Mouse (Mus musculus) CH12.LX (cell line): ENCODE measurements around the gene Trabd2b. TPM values are rescaled to one million over a fixed set of nuclear protein-coding genes. Genes with fewer than 3 reads are reported as not detected.

Experiments
- DNase-seq: peaks from one replicate; pipeline ENCODE4 v3.0.0-alpha.2; 2013; ENCODE audit errors: extremely low read depth
- H3K27ac ChIP-seq: 2 replicates; pipeline ENCODE4 v1.5.1; 2012; ENCODE audit warnings: low read depth, mild to moderate bottlenecking, control low read depth, moderate library complexity; ENCODE audit not compliant: insufficient read depth
- H3K27me3 ChIP-seq: replicated peaks from 2 replicates; pipeline ENCODE3; 2012; ENCODE audit warnings: inconsistent platforms
- H3K36me3 ChIP-seq, 2 experiments: replicated peaks in 1 of 2; 2 replicates each; pipeline versions ENCODE3 to v1.6.1; 2012; ENCODE audit warnings: inconsistent platforms in 1 of 2, low read length in 1 of 2, mild to moderate bottlenecking in 1 of 2, mixed read lengths in 1 of 2, moderate library complexity in 1 of 2; ENCODE audit not compliant: control insufficient read depth in 1 of 2, insufficient read depth in 1 of 2
- H3K4me1 ChIP-seq, 2 experiments: 2 replicates each; pipeline ENCODE4 v1.6.1; 2012; ENCODE audit warnings: inconsistent platforms in 1 of 2, moderate library complexity in 1 of 2; ENCODE audit not compliant: insufficient read depth in 2 of 2, control insufficient read depth in 1 of 2
- H3K4me2 ChIP-seq: 2 replicates; pipeline ENCODE4 v1.6.1; 2012; ENCODE audit warnings: low read depth, mild to moderate bottlenecking, control low read depth; ENCODE audit not compliant: poor library complexity, insufficient read depth, severe bottlenecking
- H3K4me3 ChIP-seq, 3 experiments: fragments of 150-350 bp in 1 of 3; sonication (generic) in 1 of 3; replicated peaks in 1 of 3; 2 replicates each; pipeline versions ENCODE3 to v1.5.1; 2011 to 2012; ENCODE audit warnings: low read depth in 2 of 3, low read length in 2 of 3, mild to moderate bottlenecking in 2 of 3, moderate library complexity in 2 of 3, control low read depth in 1 of 3, improper control_type of control experiment in 1 of 3, inconsistent platforms in 1 of 3, mixed read lengths in 1 of 3; ENCODE audit not compliant: poor library complexity in 1 of 3
- H3K79me2 ChIP-seq: replicated peaks from 2 replicates; pipeline ENCODE4 v1.6.1; 2012; ENCODE audit warnings: mild to moderate bottlenecking, moderate library complexity; ENCODE audit not compliant: control insufficient read depth, poor library complexity, insufficient read depth, severe bottlenecking; ENCODE audit errors: extremely low read depth
- H3K9ac ChIP-seq: 2 replicates; pipeline ENCODE4 v1.6.1; 2012; ENCODE audit warnings: low read depth, mild to moderate bottlenecking, control low read depth, moderate library complexity; ENCODE audit not compliant: insufficient read depth
- H3K9me3 ChIP-seq: replicated peaks from 2 replicates; pipeline ENCODE3; 2012; ENCODE audit warnings: low read length, inconsistent platforms, mixed read lengths
- BHLHE40 ChIP-seq: IDR thresholded peaks from 2 replicates; pipeline ENCODE4 v1.6.1; 2011; ENCODE audit warnings: mild to moderate bottlenecking, low read depth, low read length, improper control_type of control experiment
- CHD2 ChIP-seq: IDR thresholded peaks from 2 replicates; pipeline ENCODE4 v1.6.1; 2011; ENCODE audit warnings: low read length, improper control_type of control experiment
- CTCF ChIP-seq, 2 experiments: IDR thresholded peaks in 1 of 2; conservative IDR thresholded peaks in 1 of 2; 2 replicates each; pipeline ENCODE4 v1.5.1; 2011 to 2012; ENCODE audit warnings: low read depth in 2 of 2, low read length in 2 of 2, improper control_type of control experiment in 1 of 2, inconsistent platforms in 1 of 2, mild to moderate bottlenecking in 1 of 2, moderate library complexity in 1 of 2
- E2F4 ChIP-seq: IDR thresholded peaks from 2 replicates; pipeline ENCODE4 v1.6.1; 2011; ENCODE audit warnings: low read depth, low read length, improper control_type of control experiment; ENCODE audit not compliant: insufficient replicate concordance
- ELF1 ChIP-seq: IDR thresholded peaks from 2 replicates; pipeline ENCODE4 v1.6.1; 2014; ENCODE audit warnings: low read depth, mild to moderate bottlenecking, inconsistent platforms, low read length, improper control_type of control experiment
- EP300 ChIP-seq: IDR thresholded peaks from 2 replicates; pipeline ENCODE4 v1.6.1; 2011; ENCODE audit warnings: low read length, improper control_type of control experiment
- JUN ChIP-seq: IDR thresholded peaks from 2 replicates; pipeline ENCODE4 v1.6.1; 2011; ENCODE audit warnings: low read depth, mild to moderate bottlenecking, low read length, improper control_type of control experiment, moderate library complexity; ENCODE audit not compliant: insufficient read depth
- MAX ChIP-seq: IDR thresholded peaks from 2 replicates; pipeline ENCODE4 v1.6.1; 2011; ENCODE audit warnings: low read length, improper control_type of control experiment
- MEF2A ChIP-seq: IDR thresholded peaks from 2 replicates; pipeline ENCODE4 v1.6.1; 2014; ENCODE audit warnings: low read depth, mild to moderate bottlenecking, inconsistent platforms, low read length, improper control_type of control experiment, borderline replicate concordance
- NELFE ChIP-seq: IDR thresholded peaks from 2 replicates; pipeline ENCODE4 v1.6.1; 2011; ENCODE audit warnings: low read depth, low read length, improper control_type of control experiment
- NRF1 ChIP-seq: IDR thresholded peaks from 2 replicates; pipeline ENCODE4 v1.6.1; 2014; ENCODE audit warnings: low read depth, mild to moderate bottlenecking, inconsistent platforms, low read length, improper control_type of control experiment, moderate library complexity
- POLR2AphosphoS2 ChIP-seq: IDR thresholded peaks from 2 replicates; pipeline ENCODE4 v1.6.1; 2011; ENCODE audit warnings: low read depth, low read length, improper control_type of control experiment
- TBP ChIP-seq: conservative IDR thresholded peaks from 2 replicates; pipeline ENCODE4 v1.6.1; 2011; ENCODE audit warnings: low read depth, low read length, improper control_type of control experiment
- ZMIZ1 ChIP-seq: IDR thresholded peaks from 2 replicates; pipeline ENCODE4 v1.6.1; 2012; ENCODE audit warnings: low read depth, mild to moderate bottlenecking, inconsistent platforms, low read length, improper control_type of control experiment
- ZNF384 ChIP-seq: IDR thresholded peaks from 2 replicates; pipeline ENCODE4 v1.6.1; 2012; ENCODE audit warnings: low read depth, low read length, improper control_type of control experiment, inconsistent platforms
- dilution Hi-C: fragments of 300-500 bp; cut with MboI; formaldehyde crosslinking; loops from 2 replicates; pipeline ENCODE4 v1.14.3; 2020; ENCODE audit warnings: low sequenced_read_pairs; ENCODE audit not compliant: extremely low pct_unique_long_range_greater_than_20kb, extremely low pct_ligation_motif_present
- in situ Hi-C: fragments of 300-500 bp; cut with MboI; formaldehyde crosslinking; loops from 3 replicates; pipeline ENCODE4 v1.14.3; 2019; ENCODE audit warnings: low sequenced_read_pairs, low pct_ligation_motif_present, low pct_unique_long_range_greater_than_20kb, mixed read lengths
- polyA plus RNA-seq: library from polyadenylated mRNA; unstranded; fragments of >175 nt; gene quantifications from 2 replicates; pipeline ENCODE4 v1.2.1, GENCODE M21; 2012; ENCODE audit warnings: low read depth; ENCODE audit not compliant: insufficient read length
- total RNA-seq, 2 experiments: library from RNA; depleted of rRNA; stranded (reverse); fragments of 300-350 nt in 1 of 2; fragments of >200 nt in 1 of 2; gene quantifications; 2 replicates each; pipeline ENCODE4 v1.2.3; 2012 to 2014

The Trabd2b gene
- total and polyA plus RNA-seq, 3 experiments: not detected

DNA sequence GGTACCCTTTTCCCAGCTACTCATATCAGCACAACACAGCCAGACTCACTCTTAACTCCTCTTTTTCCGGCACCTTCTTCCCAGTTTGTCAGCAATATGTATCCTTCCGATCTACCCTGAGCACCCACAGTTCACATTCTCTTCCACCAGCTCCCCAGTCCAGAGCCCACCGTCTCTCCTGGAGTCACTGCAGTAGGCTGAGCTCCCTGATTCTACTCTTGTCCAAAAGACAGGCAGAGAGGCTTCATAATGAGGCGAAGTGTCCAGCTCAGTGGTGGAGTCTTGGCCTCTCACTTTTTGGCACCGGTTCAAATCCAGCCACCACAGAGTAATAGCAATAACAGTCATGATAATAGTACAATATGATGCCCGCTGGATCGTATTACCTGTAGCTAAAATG is 133.5 kb downstream of the Trabd2b start:
- Histone ChIP-seq H3K9ac (no peak overlapping the region), H3K36me3 (no peaks in the 10 kb centered on the region), H3K9me3 (no peaks in the 10 kb centered on the region), H3K4me1 (no peaks in the 10 kb centered on the region), H3K79me2 (no peaks in the 10 kb centered on the region), H3K4me3 (no peak overlapping the region), H3K27me3 (peaks cover 92% of the 10 kb centered on the region), H3K4me2 (no peak overlapping the region), H3K27ac (no peak overlapping the region)
- dilution Hi-C loops: no loop called here
- in situ Hi-C loops: no loop called here
- no peak for TF ChIP-seq MAX
- TF ChIP-seq ZMIZ1: no peak
- TF ChIP-seq EP300: no peak
- TF ChIP-seq NELFE: no peak
- TF ChIP-seq E2F4: no peak
- TF ChIP-seq CTCF (conservative IDR thresholded peaks at IDR 0.05 in 1 of 2, IDR thresholded peaks at IDR 0.05 in 1 of 2; ENCODE audit: low read depth in 2 of 2, low read length in 2 of 2): no peak
- TF ChIP-seq MEF2A: no peak
- TF ChIP-seq TBP: no peak
- no peak for TF ChIP-seq CHD2
- TF ChIP-seq NRF1: no peak
- TF ChIP-seq ZNF384: no peak
- TF ChIP-seq POLR2AphosphoS2: no peak
- DNase-seq: no peak

DNA sequence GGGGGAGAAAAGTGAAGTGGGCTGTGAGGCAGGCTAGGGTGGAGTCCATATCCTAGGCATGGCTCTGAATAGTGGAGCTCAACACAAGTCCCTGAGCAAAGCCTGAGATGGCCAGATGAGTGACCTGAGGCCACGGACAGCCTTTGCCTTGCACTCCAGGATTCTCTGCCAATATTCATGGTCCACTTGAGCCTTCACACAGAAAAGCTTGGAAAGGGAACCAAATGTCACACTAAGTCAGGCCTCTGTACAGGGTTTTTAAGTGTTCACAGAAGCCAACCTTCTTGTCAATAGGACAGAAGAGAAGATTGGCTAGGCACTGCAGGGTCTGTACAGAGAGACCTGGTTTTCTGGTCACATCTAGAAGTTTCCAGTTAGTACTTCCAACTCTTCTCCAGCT is 134.7 kb downstream of the Trabd2b start:
- TF ChIP-seq BHLHE40 (no peak), JUN (no peak)
- no peak overlapping the region for H3K27ac ChIP-seq
- no peaks in the 10 kb centered on the region for H3K79me2 ChIP-seq
- no peak overlapping the region for H3K9ac ChIP-seq
- dilution Hi-C loops: no loop called here
- H3K36me3 ChIP-seq: no peaks in the 10 kb centered on the region
- no peak overlapping the region for H3K4me3 ChIP-seq
- no peak for DNase-seq
- no peak overlapping the region for H3K4me2 ChIP-seq
- no peaks in the 10 kb centered on the region for H3K4me1 ChIP-seq
- H3K27me3 ChIP-seq: peaks cover 92% of the 10 kb centered on the region
- in situ Hi-C loops: no loop called here
- no peaks in the 10 kb centered on the region for H3K9me3 ChIP-seq

DNA sequence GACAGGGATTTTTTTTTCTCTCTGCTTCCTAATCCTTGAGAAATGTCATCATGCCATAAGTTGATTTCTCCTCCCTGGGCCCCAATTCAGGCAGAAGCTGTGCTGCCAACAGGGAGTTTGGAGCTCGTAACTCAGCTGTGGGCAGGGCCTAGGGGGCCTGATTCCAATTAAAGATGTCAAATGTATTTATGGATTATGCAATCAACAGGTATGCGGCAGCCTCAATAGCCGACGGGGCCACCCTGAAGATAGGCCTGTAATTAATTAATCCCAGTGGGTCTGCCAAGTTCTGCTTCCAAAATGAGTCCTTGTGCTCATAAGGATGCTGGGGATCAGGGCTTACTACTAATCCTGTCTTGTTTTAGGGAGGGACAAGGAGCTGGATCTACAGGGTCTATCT is 135.6 kb downstream of the Trabd2b start:
- no peaks in the 10 kb centered on the region for H3K9me3 ChIP-seq
- in situ Hi-C loops: no loop called here

More for the DNA sequence above, 135.6 kb downstream of the Trabd2b start:
- Histone ChIP-seq H3K4me1 (no peaks in the 10 kb centered on the region), H3K4me2 (no peak overlapping the region), H3K27me3 (peaks cover 92% of the 10 kb centered on the region), H3K36me3 (no peaks in the 10 kb centered on the region), H3K27ac (no peak overlapping the region), H3K79me2 (no peaks in the 10 kb centered on the region), H3K9ac (no peak overlapping the region), H3K4me3 (no peak overlapping the region)
- no peak for TF ChIP-seq MEF2A
- TF ChIP-seq ELF1: no peak
- DNase-seq: no peak
- dilution Hi-C loops: no loop called here
